Mouse (Mus musculus): Measurements from ENCODE around the gene Exd1. TPM values are rescaled to one million over a fixed set of nuclear protein-coding genes. Genes with fewer than 3 reads are reported as not detected.
"Not testable (repeated sequence)": the region's sequence is repeated elsewhere in the genome, so short reads cannot be mapped to it uniquely, and the experiment has no call there.

The Exd1 gene
- total RNA-seq, 1 experiment = 2.0 TPM

- no peaks in the 10 kb centered on the region for H3K9me3 ChIP-seq (ENCODE audit: control insufficient read depth, insufficient read depth, low read depth, low read length)
- H3K4me3 ChIP-seq (ENCODE audit: insufficient read depth in 1 of 2, low read depth in 1 of 2, low read length in 2 of 2, poor library complexity in 1 of 2, severe bottlenecking in 1 of 2) = no peak overlapping the region
- peak; percentile 55 for DNase-seq (ENCODE audit: low read depth, low spot score)
- H3K36me3 ChIP-seq (ENCODE audit: control insufficient read depth, insufficient read depth, low read length, poor library complexity, severe bottlenecking) = no peaks in the 10 kb centered on the region
- H3K4me1 ChIP-seq (ENCODE audit: control insufficient read depth in 2 of 2, insufficient read depth in 2 of 2, low read length in 2 of 2, poor library complexity in 1 of 2) = no peaks in the 10 kb centered on the region
- in situ Hi-C loops (cut with MboI; ENCODE audit: low sequenced_read_pairs in 2 of 2, unreplicated experiment in 2 of 2) = loop anchor here (10.0 to 25.0 kb wide), 2 partner anchors 175 to 217 kb away; partner anchors contain the start of gene Dll4 (in 1 of the 2)
- H3K9ac ChIP-seq (ENCODE audit: insufficient read depth, low read depth, low read length, poor library complexity, severe bottlenecking) = no peak overlapping the region
- TF ChIP-seq CHD2 (IDR thresholded peaks at IDR 0.05; ENCODE audit: low read depth, low read length) (no peak), ZC3H11A (IDR thresholded peaks at IDR 0.05; ENCODE audit: borderline replicate concordance, low read depth, low read length) (peak; percentile 59; the same call in 1 of the 2 replicates)
- H3K27ac ChIP-seq (ENCODE audit: insufficient read depth, low read depth, low read length, poor library complexity, severe bottlenecking) = no peak overlapping the region
Measured at GRCm38 (mm10) chr2:119512292-119512691, 35.1 kb downstream of the Exd1 start.

GRCm38 (mm10) chr2:119510856-119511255, 36.6 kb downstream of the Exd1 start:
- H3K36me3 ChIP-seq (ENCODE audit: control insufficient read depth, insufficient read depth, low read length, poor library complexity, severe bottlenecking) = no peaks in the 10 kb centered on the region
- H3K4me1 ChIP-seq (ENCODE audit: control insufficient read depth in 2 of 2, insufficient read depth in 2 of 2, low read length in 2 of 2, poor library complexity in 1 of 2) = no peaks in the 10 kb centered on the region
- TF ChIP-seq CHD2 (IDR thresholded peaks at IDR 0.05; ENCODE audit: low read depth, low read length) (no peak), ZC3H11A (IDR thresholded peaks at IDR 0.05; ENCODE audit: borderline replicate concordance, low read depth, low read length) (no peak)
- DNase-seq (ENCODE audit: low read depth, low spot score) = no peak
- no peak overlapping the region for H3K4me3 ChIP-seq (ENCODE audit: insufficient read depth in 1 of 2, low read depth in 1 of 2, low read length in 2 of 2, poor library complexity in 1 of 2, severe bottlenecking in 1 of 2)
- no peaks in the 10 kb centered on the region for H3K9me3 ChIP-seq (ENCODE audit: control insufficient read depth, insufficient read depth, low read depth, low read length)
- in situ Hi-C loops (cut with MboI; ENCODE audit: low sequenced_read_pairs in 2 of 2, unreplicated experiment in 2 of 2) = loop anchor here (10.0 to 25.0 kb wide), 2 partner anchors 174 to 216 kb away; partner anchors contain the start of gene Dll4 (in 1 of the 2)
- H3K9ac ChIP-seq (ENCODE audit: insufficient read depth, low read depth, low read length, poor library complexity, severe bottlenecking) = no peak overlapping the region
- H3K27ac ChIP-seq (ENCODE audit: insufficient read depth, low read depth, low read length, poor library complexity, severe bottlenecking) = no peak overlapping the region

DNA sequence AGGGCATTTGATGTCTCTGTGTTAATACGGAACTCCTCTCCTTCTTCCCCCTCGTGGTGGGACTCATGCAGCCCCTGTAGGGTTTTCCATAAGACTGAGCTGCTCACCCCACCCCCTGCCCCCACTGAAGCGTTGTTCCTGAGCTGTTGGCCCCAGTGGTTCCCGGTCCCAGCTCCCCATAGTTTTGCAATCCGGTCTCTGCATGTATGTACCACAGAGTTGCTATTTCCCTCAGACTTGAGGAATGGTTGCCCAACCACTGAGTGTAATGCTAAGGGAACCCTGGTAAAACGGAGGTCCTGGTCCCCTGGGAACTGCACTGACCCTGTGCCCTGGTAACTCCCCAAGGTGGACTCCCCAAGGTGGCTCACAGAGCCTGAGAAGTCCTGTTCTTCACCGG, 38.9 kb downstream of the Exd1 start:
- not testable (repeated sequence) for H3K9ac ChIP-seq (ENCODE audit: insufficient read depth, low read depth, low read length, poor library complexity, severe bottlenecking); H3K27ac ChIP-seq (ENCODE audit: insufficient read depth, low read depth, low read length, poor library complexity, severe bottlenecking); DNase-seq (ENCODE audit: low read depth, low spot score); H3K9me3 ChIP-seq (ENCODE audit: control insufficient read depth, insufficient read depth, low read depth, low read length); H3K36me3 ChIP-seq (ENCODE audit: control insufficient read depth, insufficient read depth, low read length, poor library complexity, severe bottlenecking); H3K4me3 ChIP-seq (ENCODE audit: insufficient read depth in 1 of 2, low read depth in 1 of 2, low read length in 2 of 2, poor library complexity in 1 of 2, severe bottlenecking in 1 of 2); H3K4me1 ChIP-seq (ENCODE audit: control insufficient read depth in 2 of 2, insufficient read depth in 2 of 2, low read length in 2 of 2, poor library complexity in 1 of 2)
- in situ Hi-C loops (cut with MboI; ENCODE audit: low sequenced_read_pairs in 2 of 2, unreplicated experiment in 2 of 2) = loop anchor here (10.0 to 25.0 kb wide), 2 partner anchors 171 to 174 kb away; partner anchors contain the start of gene Dll4 (in 1 of the 2)

DNA sequence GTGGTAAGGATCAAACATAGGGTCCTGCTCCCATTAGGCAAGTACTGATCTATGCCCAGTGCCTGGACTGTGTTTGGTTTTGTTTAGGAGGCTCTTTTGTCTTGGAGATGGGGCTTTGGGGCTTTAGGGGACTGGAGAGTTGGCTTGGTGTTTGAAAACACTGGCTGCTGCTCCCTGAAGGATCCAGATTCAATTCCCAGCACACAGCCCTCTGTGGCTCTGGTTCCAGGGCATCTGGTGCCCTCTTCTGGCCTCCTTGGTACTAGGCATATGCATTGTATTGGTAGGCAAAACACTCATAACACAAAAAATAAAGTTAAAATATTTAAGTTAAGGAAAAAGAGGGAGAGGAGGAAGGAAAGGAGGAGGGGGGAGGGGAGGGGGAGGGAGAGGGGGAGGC, 40.3 kb downstream of the Exd1 start:
- in situ Hi-C loops (cut with MboI; ENCODE audit: low sequenced_read_pairs in 2 of 2, unreplicated experiment in 2 of 2) = loop anchor here (10.0 to 25.0 kb wide), 2 partner anchors 170 to 172 kb away; partner anchors contain the start of gene Dll4 (in 1 of the 2)

GRCm38 (mm10) chr2:119500965-119501652, 46.3 kb downstream of the Exd1 start:
- Histone ChIP-seq H3K4me3 (ENCODE audit: insufficient read depth in 1 of 2, low read depth in 1 of 2, low read length in 2 of 2, poor library complexity in 1 of 2, severe bottlenecking in 1 of 2) (no peak overlapping the region), H3K36me3 (ENCODE audit: control insufficient read depth, insufficient read depth, low read length, poor library complexity, severe bottlenecking) (no peaks in the 10 kb centered on the region), H3K27ac (ENCODE audit: insufficient read depth, low read depth, low read length, poor library complexity, severe bottlenecking) (no peak overlapping the region), H3K9ac (ENCODE audit: insufficient read depth, low read depth, low read length, poor library complexity, severe bottlenecking) (no peak overlapping the region), H3K9me3 (ENCODE audit: control insufficient read depth, insufficient read depth, low read depth, low read length) (no peaks in the 10 kb centered on the region), H3K4me1 (ENCODE audit: control insufficient read depth in 2 of 2, insufficient read depth in 2 of 2, low read length in 2 of 2, poor library complexity in 1 of 2) (no peaks in the 10 kb centered on the region; a peak in 1 of 4 replicates)
- in situ Hi-C loops (cut with MboI; ENCODE audit: low sequenced_read_pairs in 2 of 2, unreplicated experiment in 2 of 2) = loop anchor here (10.0 to 25.0 kb wide), 2 partner anchors 164 to 166 kb away; partner anchors contain the start of gene Dll4 (in 1 of the 2)
- TF ChIP-seq HCFC1 (IDR thresholded peaks at IDR 0.05; ENCODE audit: borderline replicate concordance, insufficient read depth, low read length) (no peak), ZC3H11A (IDR thresholded peaks at IDR 0.05; ENCODE audit: borderline replicate concordance, low read depth, low read length) (no peak), CHD2 (IDR thresholded peaks at IDR 0.05; ENCODE audit: low read depth, low read length) (no peak), ZNF384 (IDR thresholded peaks at IDR 0.05; ENCODE audit: low read depth, low read length) (no peak), MAFK (IDR thresholded peaks at IDR 0.05; ENCODE audit: insufficient read depth, low read depth, low read length) (no peak)
- DNase-seq (ENCODE audit: low read depth, low spot score) = no peak

More for the DNA sequence above, 40.3 kb downstream of the Exd1 start:
- H3K9ac ChIP-seq (ENCODE audit: insufficient read depth, low read depth, low read length, poor library complexity, severe bottlenecking) = no peak overlapping the region
- peak; percentile 39 for DNase-seq (ENCODE audit: low read depth, low spot score)
- H3K4me3 ChIP-seq (ENCODE audit: insufficient read depth in 1 of 2, low read depth in 1 of 2, low read length in 2 of 2, poor library complexity in 1 of 2, severe bottlenecking in 1 of 2) = 0 out of 4 replicates have a peak overlapping the region, but pooled peaks of 1 of the 2 experiments have one; percentile 14
- TF ChIP-seq ZNF384 (IDR thresholded peaks at IDR 0.05; ENCODE audit: low read depth, low read length) (0 out of 2 replicates have a peak, but pooled peaks have one; percentile 35), ZC3H11A (IDR thresholded peaks at IDR 0.05; ENCODE audit: borderline replicate concordance, low read depth, low read length) (peak; percentile 75; the same call in 1 of the 2 replicates), HCFC1 (IDR thresholded peaks at IDR 0.05; ENCODE audit: borderline replicate concordance, insufficient read depth, low read length) (no peak)
- H3K9me3 ChIP-seq (ENCODE audit: control insufficient read depth, insufficient read depth, low read depth, low read length) = no peaks in the 10 kb centered on the region
- H3K27ac ChIP-seq (ENCODE audit: insufficient read depth, low read depth, low read length, poor library complexity, severe bottlenecking) = no peak overlapping the region
- H3K36me3 ChIP-seq (ENCODE audit: control insufficient read depth, insufficient read depth, low read length, poor library complexity, severe bottlenecking) = no peaks in the 10 kb centered on the region
- H3K4me1 ChIP-seq (ENCODE audit: control insufficient read depth in 2 of 2, insufficient read depth in 2 of 2, low read length in 2 of 2, poor library complexity in 1 of 2) = no peaks in the 10 kb centered on the region; a peak in 1 of 4 replicates

Data from ES-E14 (cell line).